ENCODE assay signal across 23 mouse cellular contexts in the genomic region with DNA sequence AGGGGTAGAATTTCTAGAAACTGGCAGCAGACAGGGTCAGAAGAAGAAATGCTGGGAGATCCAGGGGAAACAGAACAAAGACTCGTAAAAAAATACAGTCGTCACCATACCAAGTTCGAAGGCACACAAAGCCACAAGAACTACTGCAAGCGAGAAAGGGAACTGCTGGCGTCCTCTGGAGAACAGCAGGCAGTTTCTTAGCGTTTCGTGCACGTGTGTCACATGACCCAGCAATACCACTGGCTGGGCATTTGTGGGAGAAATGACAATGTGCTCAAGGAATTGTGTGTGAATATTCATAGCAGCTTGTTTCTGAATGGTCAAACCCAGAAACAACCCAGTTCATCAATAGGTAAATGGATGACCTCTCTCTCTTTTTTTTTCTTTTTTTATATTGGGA.
DNase-seq lines count a peak whose midpoint lies in the region; ATAC-seq and TF ChIP-seq lines count a peak whose summit lies in the region.
"Had no signal": no experiment of that assay in that cellular context is flagged by ENCODE, and none has a peak within 500 bp of the region (broad histone marks: within the 10 kb centered on the region; RNA-seq: fewer than 3 reads in every experiment).

No protein-coding gene starts in this region.

- ATAC-seq in heart, embryonic 13.5 days (ENCODE audit: extremely low read depth, insufficient number of reproducible peaks, low FRiP score, low TSS enrichment) = no peak
- ATAC-seq in kidney, embryonic 15.5 days (replicated peaks; ENCODE audit: low FRiP score) = no peak
- peak; percentile 47; the same call in 1 of the 2 replicates for ATAC-seq in megakaryocyte, adult 5-6 weeks (ENCODE audit: poor library complexity, severe bottlenecking)
- ATAC-seq: forebrain, embryonic 13.5 days; inflammation-experienced regulatory T-cells, adult 6 months; liver, embryonic 12.5 days had no signal

- H3K36me3 ChIP-seq in heart, embryonic 13.5 days = no peaks in the 10 kb centered on the region
- H3K36me3 ChIP-seq in kidney, adult 2 months (ENCODE audit: control insufficient read depth, insufficient read depth, low read length) = no peaks in the 10 kb centered on the region
- H3K36me3 ChIP-seq in kidney, embryonic 15.5 days = no peaks in the 10 kb centered on the region
- H3K36me3 ChIP-seq: hindbrain, embryonic 13.5 days; limb, embryonic 12.5 days; liver, embryonic 12.5 days; stomach, embryonic 15.5 days had no signal

- TF ChIP-seq CTCF in kidney, adult 2 months (conservative IDR thresholded peaks at IDR 0.05; ENCODE audit: insufficient read depth, insufficient read length, low read depth, low read length) = no peak

- no peak for DNase-seq in heart, adult 8-10 months (ENCODE audit: low spot score)
- no peak for DNase-seq in kidney, adult 2 months
- peak; percentile 17 for DNase-seq in R1 (ENCODE audit: low read depth, low spot score)
- DNase-seq in layer of hippocampus, adult 11-12 months (ENCODE audit: low spot score) = no peak
- DNase-seq: adrenal gland, postnatal 25 days; cerebellum, adult 8-10 months; cerebellum, postnatal 36 days; kidney, adult 18-20 months; kidney, postnatal 10 days; lung, adult 18-20 months; lung, postnatal 10 days; right cerebral cortex, adult 18-20 months; thymus, postnatal 25 days had no signal

- H3K9me3 ChIP-seq in heart, embryonic 13.5 days = no peaks in the 10 kb centered on the region
- H3K9me3 ChIP-seq in kidney, embryonic 15.5 days (replicated peaks) = no peaks in the 10 kb centered on the region
- H3K9me3 ChIP-seq: forebrain, embryonic 13.5 days; hindbrain, embryonic 13.5 days; limb, embryonic 12.5 days; liver, embryonic 12.5 days; megakaryocyte, embryonic 14.5 days; stomach, embryonic 15.5 days had no signal

- no peak for TF ChIP-seq POLR2A in kidney, adult 2 months (IDR thresholded peaks at IDR 0.05; ENCODE audit: low read depth, low read length)

- no peaks in the 10 kb centered on the region for H3K27me3 ChIP-seq in heart, embryonic 13.5 days (replicated peaks)
- no peaks in the 10 kb centered on the region for H3K27me3 ChIP-seq in kidney, adult 2 months (replicated peaks; ENCODE audit: control insufficient read depth, insufficient read depth, low read length)
- H3K27me3 ChIP-seq in kidney, embryonic 15.5 days = no peaks in the 10 kb centered on the region
- H3K27me3 ChIP-seq: forebrain, embryonic 13.5 days; hindbrain, embryonic 13.5 days; limb, embryonic 12.5 days; liver, embryonic 12.5 days; megakaryocyte, embryonic 14.5 days; stomach, embryonic 15.5 days had no signal

- 58% methylated on average over 8 of the region's 8 CpGs for WGBS in heart, embryonic 13.5 days
- 46% methylated on average over 8 of the region's 8 CpGs for WGBS in kidney, adult 2 months
- 58% methylated on average over 8 of the region's 8 CpGs for WGBS in kidney, embryonic 15.5 days

- H3K4me3 ChIP-seq in heart, embryonic 13.5 days = no peak overlapping the region
- H3K4me3 ChIP-seq in kidney, adult 2 months (ENCODE audit: insufficient read depth, low read depth, low read length) = no peak overlapping the region
- no peak overlapping the region for H3K4me3 ChIP-seq in kidney, embryonic 15.5 days (replicated peaks)
- H3K4me3 ChIP-seq: forebrain, embryonic 13.5 days; hindbrain, embryonic 13.5 days; limb, embryonic 12.5 days; liver, embryonic 12.5 days; megakaryocyte, embryonic 14.5 days; stomach, embryonic 15.5 days had no signal

- H3K4me2 ChIP-seq in heart, embryonic 13.5 days = peak overlapping the region; percentile 28
- H3K4me2 ChIP-seq in kidney, embryonic 15.5 days = no peak overlapping the region
- H3K4me2 ChIP-seq: forebrain, embryonic 13.5 days; hindbrain, embryonic 13.5 days; limb, embryonic 12.5 days; liver, embryonic 12.5 days; stomach, embryonic 15.5 days had no signal

- no peak overlapping the region for H3K9ac ChIP-seq in heart, embryonic 13.5 days
- no peak overlapping the region for H3K9ac ChIP-seq in kidney, embryonic 15.5 days
- H3K9ac ChIP-seq: forebrain, embryonic 13.5 days; hindbrain, embryonic 13.5 days; limb, embryonic 12.5 days; liver, embryonic 12.5 days; stomach, embryonic 15.5 days had no signal

- H3K4me1 ChIP-seq in heart, embryonic 13.5 days = peaks cover 7% of the 10 kb centered on the region; the same call in 1 of the 2 replicates
- H3K4me1 ChIP-seq in kidney, adult 2 months (ENCODE audit: control insufficient read depth, insufficient read depth, low read length) = peaks cover 12% of the 10 kb centered on the region; the same call in 1 of the 2 replicates
- H3K4me1 ChIP-seq in kidney, embryonic 15.5 days = no peaks in the 10 kb centered on the region
- H3K4me1 ChIP-seq: liver, embryonic 12.5 days; megakaryocyte, embryonic 14.5 days; stomach, embryonic 15.5 days had no signal

- no peak overlapping the region for H3K27ac ChIP-seq in heart, embryonic 13.5 days (replicated peaks)
- peak overlapping the region; percentile 62 for H3K27ac ChIP-seq in kidney, adult 2 months (ENCODE audit: insufficient read depth, low read depth, low read length)
- H3K27ac ChIP-seq in kidney, embryonic 15.5 days = no peak overlapping the region
- H3K27ac ChIP-seq: forebrain, embryonic 13.5 days; hindbrain, embryonic 13.5 days; limb, embryonic 12.5 days; liver, embryonic 12.5 days; stomach, embryonic 15.5 days had no signal
